Mouse (Mus musculus) 3T3-L1 (cell line): ENCODE measurements around the gene Tmem141.

Experiments used
- DNase-seq: peaks from one replicate; pipeline ENCODE4 v3.0.0-alpha.2; 2015; ENCODE audit warnings: low read depth, low spot score

Gene Tmem141

DNA sequence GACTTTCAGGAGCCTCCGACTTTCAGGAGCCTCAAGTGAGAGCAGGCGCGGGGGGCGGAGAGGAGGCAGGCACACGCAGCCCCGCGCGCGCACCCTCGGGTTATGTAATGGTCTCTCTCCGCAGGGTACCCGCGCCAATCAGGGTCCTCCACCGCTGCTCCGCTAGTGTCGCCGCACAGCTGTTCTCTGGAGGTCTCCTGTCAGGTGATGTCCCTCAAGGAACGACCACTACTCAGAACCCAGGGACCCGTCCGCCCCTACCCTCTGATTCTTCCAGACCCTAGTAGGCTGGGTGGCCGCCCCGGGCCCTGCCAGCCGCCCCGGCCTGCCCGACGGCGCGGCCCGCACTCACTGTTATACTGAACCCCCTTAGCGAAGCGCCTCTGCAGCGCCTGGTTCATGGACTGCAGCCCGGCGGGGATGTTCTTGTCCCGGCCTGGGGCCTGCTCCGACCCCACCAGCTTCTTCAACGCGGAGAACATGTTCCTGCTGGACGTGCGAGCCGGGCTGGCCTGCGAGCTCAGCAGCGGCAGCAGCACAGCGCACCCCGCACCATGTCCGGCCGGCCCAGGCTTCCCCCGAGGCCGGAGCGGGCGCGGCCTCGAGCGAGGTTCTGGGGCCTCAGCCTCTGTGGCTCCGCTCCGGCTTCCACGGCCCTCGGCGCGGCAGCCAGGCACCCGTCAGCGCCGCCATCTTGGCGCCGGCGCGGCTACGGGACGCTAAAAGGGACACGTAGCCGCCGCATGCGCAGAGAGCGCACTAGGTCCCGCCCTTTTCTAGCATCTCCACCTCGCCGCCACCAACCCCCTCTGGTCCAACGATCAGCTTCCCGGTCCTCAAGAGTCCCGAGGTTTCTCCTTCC is 13.8 kb downstream of the Tmem141 start, which contains the start of gene Rabl6:
Rabl6 (minus strand) TSS at position 761 of the 862 bp plus-strand sequence.
- peak; percentile 89 for DNase-seq

DNA sequence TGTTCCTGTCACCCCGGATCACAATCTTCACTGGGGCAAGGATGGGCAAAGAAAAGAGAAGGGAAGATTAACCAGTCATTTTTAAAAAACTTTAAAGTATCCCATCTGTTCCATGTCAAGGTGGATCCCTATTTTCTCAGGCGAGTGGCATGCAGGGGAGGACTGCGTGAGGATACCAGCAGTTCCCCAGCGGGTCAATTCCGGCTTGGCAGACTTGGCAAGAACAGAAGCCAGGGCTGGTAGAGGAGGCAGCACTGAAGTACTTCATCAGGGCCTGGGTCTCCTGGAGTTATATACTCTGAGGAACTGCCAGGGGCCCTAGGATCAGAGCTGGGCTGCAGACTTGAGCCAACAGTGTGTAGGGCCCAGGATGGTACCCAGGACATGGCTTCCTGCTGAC is 19.3 kb downstream of the Tmem141 start:
- no peak for DNase-seq

DNA sequence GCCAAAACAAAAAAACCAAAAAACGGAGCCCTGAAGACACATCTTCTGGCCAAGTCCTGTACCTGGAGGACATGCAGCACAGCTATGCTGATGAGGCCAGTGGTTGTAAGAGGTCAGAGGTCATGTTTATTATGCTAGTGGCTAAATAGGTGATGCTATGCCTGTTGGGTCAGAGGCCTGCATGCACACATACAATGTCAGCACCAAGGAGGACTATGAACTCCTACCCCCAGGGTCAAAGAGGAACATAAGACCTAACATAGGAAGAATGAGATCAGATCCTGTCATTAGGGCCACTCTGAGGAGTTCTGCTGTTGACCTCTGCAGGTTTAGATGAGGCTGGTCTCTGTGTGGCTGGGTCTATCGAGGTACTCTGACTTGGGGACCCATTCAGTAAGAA is 21.8 kb downstream of the Tmem141 start:
- no peak for DNase-seq

DNA sequence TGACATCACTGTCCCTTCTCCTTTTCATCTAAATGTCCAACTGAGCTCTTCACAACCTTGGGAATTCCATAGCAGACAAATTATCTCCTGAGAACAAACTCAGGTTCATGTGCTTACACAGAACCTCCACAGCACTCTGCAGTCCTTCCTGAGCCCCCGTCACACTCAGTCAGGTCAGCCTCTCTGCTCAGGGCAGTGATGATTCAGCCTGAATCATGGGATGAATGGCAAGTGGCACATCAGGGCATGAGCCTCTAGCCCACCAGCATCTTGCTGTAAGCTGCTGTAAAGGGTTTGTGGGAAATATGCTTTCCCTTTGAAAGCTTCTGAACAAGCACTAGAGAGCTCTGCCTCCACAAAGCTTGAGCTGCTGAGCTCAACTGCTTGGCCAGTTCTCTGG is 23.1 kb downstream of the Tmem141 start:
- peak; percentile 59 for DNase-seq

- no peak for DNase-seq
These were observed 24.9 kb downstream of the Tmem141 start for GRCm38 (mm10) chr2:25596765-25597510.

DNA sequence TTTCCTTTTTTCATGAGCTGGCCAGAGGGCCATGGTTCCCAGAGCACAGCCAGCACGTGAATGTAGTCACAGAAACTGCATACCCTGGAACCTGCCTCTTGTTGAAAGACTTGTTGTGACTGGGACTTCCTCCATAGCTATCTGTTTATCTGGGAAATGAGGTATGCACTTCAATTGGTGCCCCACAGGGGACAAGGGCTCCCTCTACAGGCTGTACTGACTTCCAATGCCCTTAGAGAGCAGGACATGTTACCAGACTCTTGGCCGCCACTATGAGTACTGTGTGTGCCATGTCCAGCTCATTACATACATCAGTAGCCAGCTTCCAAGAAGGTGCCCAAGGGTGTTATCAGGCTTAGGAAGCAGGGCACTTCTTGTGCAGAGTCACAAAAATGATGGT is 29.9 kb downstream of the Tmem141 start:
- DNase-seq = peak; percentile 41

- DNase-seq = no peak
These were observed 33.4 kb downstream of the Tmem141 start for GRCm38 (mm10) chr2:25588227-25588907.

DNA sequence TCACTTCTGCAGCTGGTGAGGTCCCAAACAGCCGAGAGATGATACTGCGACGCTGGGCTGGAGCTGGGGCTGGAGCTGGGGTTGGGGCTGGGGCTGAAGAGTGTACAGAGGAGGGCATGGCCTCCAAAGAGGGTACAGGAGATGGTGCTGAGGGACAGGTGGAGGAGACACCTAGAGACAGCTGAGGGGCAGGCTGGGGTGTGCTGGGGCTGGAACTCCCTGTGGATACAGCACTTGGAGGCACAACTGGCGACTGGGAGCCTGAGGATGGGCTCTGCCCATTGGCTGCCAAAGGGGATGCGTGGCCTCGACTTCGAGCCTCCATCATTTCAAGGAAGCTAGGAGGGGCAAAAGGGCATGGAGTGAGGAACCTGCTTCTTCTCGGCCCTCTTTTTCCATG is 34.5 kb downstream of the Tmem141 start:
- no peak for DNase-seq

- DNase-seq = no peak
These were observed 36.2 kb downstream of the Tmem141 start for GRCm38 (mm10) chr2:25585601-25586000.

GRCm38 (mm10) chr2:25584856-25585255 is 36.9 kb downstream of the Tmem141 start:
- no peak for DNase-seq

DNA sequence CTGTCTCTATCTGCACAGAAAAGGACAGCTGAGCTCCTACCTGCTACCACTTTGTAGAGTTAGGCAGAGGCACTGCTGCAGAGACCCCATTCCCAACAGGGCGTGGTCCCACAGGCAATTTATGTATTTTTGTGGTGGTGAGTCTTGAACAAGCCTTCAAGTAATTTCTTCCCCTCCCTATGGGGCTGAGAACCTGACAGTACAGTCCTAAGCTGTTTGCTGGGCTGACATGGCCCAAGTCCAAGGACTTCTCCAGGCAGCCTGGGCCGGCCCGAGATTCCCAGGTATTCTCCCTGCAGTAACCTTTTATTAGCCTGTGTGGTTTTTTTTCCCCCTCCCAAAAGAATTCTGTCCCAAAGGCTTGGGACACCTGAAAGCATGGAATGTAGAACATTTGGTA is 37.7 kb downstream of the Tmem141 start:
- no peak for DNase-seq

- DNase-seq = no peak
These were observed 38.2 kb downstream of the Tmem141 start for GRCm38 (mm10) chr2:25583571-25583970.

DNA sequence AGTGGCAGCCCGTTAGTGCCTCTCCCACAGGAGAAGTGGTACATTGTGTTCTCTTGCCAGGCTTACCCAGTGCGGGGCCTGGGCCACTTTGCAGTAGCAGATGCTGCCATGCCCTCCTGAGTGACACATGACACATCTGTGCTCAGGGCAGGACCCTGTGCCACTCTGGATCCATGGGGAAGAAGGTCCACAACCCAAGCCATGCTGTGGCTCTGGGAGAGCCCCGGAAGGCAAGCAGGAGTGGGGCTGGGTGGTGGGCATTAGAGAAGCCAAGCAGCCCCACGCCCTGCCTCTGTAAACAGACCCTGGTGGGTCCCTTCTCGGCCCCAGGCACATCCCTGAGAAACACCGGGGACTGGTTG is 38.7 kb downstream of the Tmem141 start:
- no peak for DNase-seq

GRCm38 (mm10) chr2:25582466-25583119 is 39.2 kb downstream of the Tmem141 start:
- DNase-seq = no peak

DNA sequence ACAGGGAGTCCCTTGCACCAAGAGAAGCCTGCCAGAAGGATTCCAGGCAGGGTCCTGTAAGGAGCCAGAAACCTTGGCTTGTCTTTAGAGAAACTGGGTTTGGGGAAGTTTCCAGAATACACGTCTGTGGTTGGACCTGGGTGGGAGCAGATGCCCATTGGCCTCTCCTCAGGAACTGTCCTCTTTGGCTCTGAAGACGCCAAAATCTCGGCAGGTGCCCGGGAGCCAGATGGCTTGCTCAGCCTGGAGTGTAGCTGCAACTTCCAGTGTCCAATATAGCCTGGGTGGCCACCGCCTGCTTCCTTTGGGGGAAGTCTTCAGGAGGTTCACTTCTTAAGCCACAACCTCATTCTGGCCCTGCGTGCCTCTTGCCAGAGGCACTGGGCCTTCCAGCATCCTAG is 39.9 kb downstream of the Tmem141 start:
- no peak for DNase-seq

DNA sequence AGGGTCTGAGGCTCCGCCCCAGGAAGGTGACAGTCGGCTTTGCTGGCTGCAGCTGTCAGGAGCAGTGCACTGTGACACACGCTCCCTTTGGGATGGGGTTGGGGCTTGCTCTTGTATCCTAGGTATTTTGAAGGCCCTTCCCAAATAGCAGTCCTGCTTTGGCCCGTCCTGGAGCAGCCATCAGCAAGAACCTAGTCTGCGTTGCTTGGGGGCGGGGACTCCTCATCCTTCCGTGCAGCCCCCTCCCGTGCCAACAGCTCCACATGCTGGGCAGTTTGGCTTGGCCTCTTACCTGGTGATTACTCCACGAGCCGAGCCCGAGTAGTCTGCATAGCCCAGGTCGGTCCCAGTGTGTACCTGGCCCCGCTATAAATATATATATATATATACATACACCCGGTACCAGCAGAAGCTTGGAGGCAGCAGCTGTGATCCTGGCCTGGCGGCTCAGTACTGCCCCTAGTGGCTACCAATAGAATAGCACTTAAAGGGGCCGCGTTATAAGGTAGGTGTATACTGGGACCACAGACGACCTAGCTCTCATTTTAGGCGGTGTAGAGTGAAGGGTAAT is 40.4 kb downstream of the Tmem141 start, which contains the start of gene Ajm1:
Ajm1 (minus strand) TSS at position 464 of the 571 bp plus-strand sequence.
- DNase-seq = peak; percentile 78

GRCm38 (mm10) chr2:25580621-25581101 is 41.1 kb downstream of the Tmem141 start:
- no peak for DNase-seq

- peak; percentile 22 for DNase-seq
These were observed 41.9 kb downstream of the Tmem141 start for GRCm38 (mm10) chr2:25579737-25580460.

- DNase-seq = no peak
These were observed 42.7 kb downstream of the Tmem141 start for GRCm38 (mm10) chr2:25578796-25579736.
